Mouse (Mus musculus) intestine, postnatal 0 days (tissue): Measurements from ENCODE around the gene Esm1. TPM values are rescaled to one million over a fixed set of nuclear protein-coding genes. Genes with fewer than 3 reads are reported as not detected.

Experiments used
- ATAC-seq: fragments of 200-750 bp; cut with Nextera tagmentation; 2 replicates; pipeline ENCODE4 v1.8.0; 2017; ENCODE audit warnings: mild to moderate bottlenecking, moderate TSS enrichment, moderate library complexity
- H3K27ac ChIP-seq: fragments of 300-500 bp; sonication (generic); 2 replicates; pipeline ENCODE4 v1.5.1; 2014; ENCODE audit warnings: mild to moderate bottlenecking, low read depth, low read length, moderate library complexity
- H3K27me3 ChIP-seq: fragments of 300-500 bp; sonication (generic); replicated peaks from 2 replicates; pipeline ENCODE4 v1.6.1; 2014; ENCODE audit warnings: low read length, mixed read lengths; ENCODE audit not compliant: control insufficient read depth, insufficient read depth
- H3K36me3 ChIP-seq: fragments of 300-500 bp; sonication (generic); 2 replicates; pipeline ENCODE4 v1.6.1; 2014; ENCODE audit warnings: mild to moderate bottlenecking, moderate library complexity; ENCODE audit not compliant: control insufficient read depth, insufficient read depth
- H3K4me1 ChIP-seq: fragments of 300-500 bp; sonication (generic); replicated peaks from 2 replicates; pipeline ENCODE4 v1.6.1; 2014; ENCODE audit warnings: antibody characterized with exemption, low read length, mixed read lengths; ENCODE audit not compliant: control insufficient read depth, insufficient read depth
- H3K4me2 ChIP-seq: fragments of 300-500 bp; sonication (generic); replicated peaks from 2 replicates; pipeline ENCODE4 v1.6.1; 2014; ENCODE audit warnings: low read depth, mild to moderate bottlenecking, moderate library complexity
- H3K4me3 ChIP-seq: fragments of 300-500 bp; sonication (generic); 2 replicates; pipeline ENCODE4 v1.5.1; 2014; ENCODE audit warnings: low read depth, low read length
- H3K9ac ChIP-seq: fragments of 300-500 bp; sonication (generic); 2 replicates; pipeline ENCODE4 v1.6.1; 2014; ENCODE audit warnings: mild to moderate bottlenecking, low read depth, low read length
- H3K9me3 ChIP-seq: fragments of 300-500 bp; sonication (generic); 2 replicates; pipeline ENCODE4 v1.6.1; 2016; ENCODE audit warnings: mixed run types; ENCODE audit not compliant: control insufficient read depth
- CTCF ChIP-seq: sonication (generic); IDR thresholded peaks from 2 replicates; pipeline ENCODE4 v1.5.1; 2016; ENCODE audit warnings: low read depth, mild to moderate bottlenecking, control low read depth, antibody characterized with exemption, moderate library complexity
- WGBS: fragments of 180-500 bp; shearing (Covaris S2); extraction: QIAGEN DNeasy Blood & Tissue Kit; methylation state at CpG from one replicate; pipeline ENCODE4 v1.1.7; 2014; 5-methylcytosine and 5-hydroxymethylcytosine counted together
- polyA plus RNA-seq: library from polyadenylated mRNA; unstranded; fragments of >200 nt; fragmentation: Nextera tagmentation; extraction: Ambion mirVana; gene quantifications from 2 replicates; pipeline ENCODE4 v1.2.1, GENCODE M21; 2015

Gene Esm1
- polyA plus RNA-seq, 1 experiment from 2014 or later: 3.4 TPM

DNA sequence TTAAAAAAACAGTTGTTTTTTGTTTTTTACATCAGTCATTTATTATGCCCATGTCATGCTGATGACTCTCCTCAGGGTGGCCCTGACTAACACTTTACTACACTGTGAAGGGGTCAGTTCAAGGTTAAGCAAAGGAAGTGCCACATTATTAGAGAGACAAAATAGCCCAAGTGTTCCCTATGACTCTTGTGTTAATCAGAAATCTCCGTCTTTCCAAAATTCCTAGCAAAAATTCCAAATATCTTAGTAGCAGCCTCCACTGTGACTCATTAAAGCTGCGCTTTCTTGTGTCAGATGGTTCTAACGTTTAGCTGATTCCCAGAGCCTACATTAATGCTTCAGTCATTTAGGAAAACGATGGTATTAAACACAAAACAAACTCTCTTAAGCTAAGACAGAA lies 7.3 kb upstream of the Esm1 start:
- no peak for ATAC-seq
- no peak overlapping the region for H3K9ac ChIP-seq
- no peaks in the 10 kb centered on the region for H3K9me3 ChIP-seq
- H3K4me1 ChIP-seq: no peaks in the 10 kb centered on the region
- H3K36me3 ChIP-seq: no peaks in the 10 kb centered on the region
- H3K27me3 ChIP-seq: no peaks in the 10 kb centered on the region
- no peak overlapping the region for H3K4me3 ChIP-seq
- no peak overlapping the region for H3K27ac ChIP-seq
- no peak overlapping the region for H3K4me2 ChIP-seq
- no peak for TF ChIP-seq CTCF
- 65% methylated on average over 4 of the region's 4 CpGs for WGBS

DNA sequence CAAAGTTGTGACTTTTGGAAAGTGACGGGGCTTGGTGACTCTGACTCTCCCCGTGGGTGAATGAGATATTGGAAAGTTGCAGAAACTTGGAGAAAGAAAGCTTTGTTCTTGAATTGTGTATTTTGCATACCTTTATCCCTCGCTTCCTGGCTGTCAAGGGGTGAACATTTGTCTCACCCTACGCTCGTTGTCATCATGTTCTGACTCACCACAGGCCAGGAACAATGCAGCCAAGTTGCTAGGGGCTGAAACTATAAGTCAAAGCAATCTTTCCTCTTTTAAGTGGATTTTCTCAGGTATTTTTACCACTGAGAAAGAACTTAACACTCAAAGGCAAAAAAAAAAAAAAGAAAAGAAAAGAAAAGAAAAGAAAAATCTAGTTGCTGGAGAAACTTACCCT lies 6.3 kb upstream of the Esm1 start:
- Histone ChIP-seq H3K27ac (no peak overlapping the region), H3K9me3 (no peaks in the 10 kb centered on the region), H3K36me3 (no peaks in the 10 kb centered on the region), H3K4me2 (no peak overlapping the region), H3K4me1 (no peaks in the 10 kb centered on the region), H3K27me3 (no peaks in the 10 kb centered on the region), H3K4me3 (no peak overlapping the region), H3K9ac (no peak overlapping the region)
- WGBS: 65% methylated on average over 5 of the region's 5 CpGs
- no peak for ATAC-seq
- no peak for TF ChIP-seq CTCF

DNA sequence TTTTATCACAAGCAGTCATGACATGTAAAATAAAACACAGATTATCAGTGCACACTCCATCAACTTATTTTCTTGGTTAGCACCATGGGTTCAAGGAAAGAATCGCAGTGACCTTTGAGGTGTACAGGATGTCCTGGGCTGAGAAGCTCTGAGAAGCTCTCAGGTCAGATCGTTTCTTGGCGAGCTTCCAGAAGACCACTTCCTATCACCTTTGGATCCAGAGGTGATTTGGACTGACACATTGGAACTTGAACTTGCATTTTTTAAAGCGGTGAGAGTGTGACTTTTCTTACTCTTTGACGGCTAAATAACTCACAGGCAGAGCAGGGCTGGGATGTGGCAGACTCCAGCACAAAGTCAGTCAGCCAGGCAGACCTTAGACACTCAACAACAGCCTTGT lies 4.1 kb upstream of the Esm1 start:
- H3K27ac ChIP-seq: no peak overlapping the region
- no peaks in the 10 kb centered on the region for H3K4me1 ChIP-seq
- TF ChIP-seq CTCF: no peak
- no peaks in the 10 kb centered on the region for H3K9me3 ChIP-seq
- no peaks in the 10 kb centered on the region for H3K27me3 ChIP-seq
- no peak overlapping the region for H3K9ac ChIP-seq
- 84% methylated on average over 5 of the region's 5 CpGs for WGBS
- H3K4me2 ChIP-seq: no peak overlapping the region
- H3K4me3 ChIP-seq: no peak overlapping the region
- no peak for ATAC-seq
- no peaks in the 10 kb centered on the region for H3K36me3 ChIP-seq

DNA sequence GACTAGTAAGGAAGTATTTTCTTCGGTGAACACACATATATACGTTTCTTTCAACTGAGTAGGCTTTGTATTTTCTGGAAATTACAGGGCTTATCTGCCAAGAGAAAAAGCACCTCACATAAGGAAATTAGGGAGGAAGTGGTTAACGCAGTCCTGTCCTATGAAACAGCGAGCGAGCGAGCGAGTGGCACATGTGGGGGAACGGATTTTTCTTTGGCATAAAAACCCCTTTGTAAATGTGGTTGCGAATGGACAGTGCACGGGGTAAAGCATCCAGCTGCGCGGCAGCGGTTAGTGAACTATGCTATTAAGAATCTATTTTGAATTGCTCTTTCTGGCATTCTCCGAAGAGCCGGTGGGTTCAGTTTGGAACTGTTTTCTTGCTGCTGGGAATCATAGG lies 1.9 kb downstream of the Esm1 start:
- TF ChIP-seq CTCF: no peak
- WGBS: 70% methylated on average over 15 of the region's 15 CpGs

DNA sequence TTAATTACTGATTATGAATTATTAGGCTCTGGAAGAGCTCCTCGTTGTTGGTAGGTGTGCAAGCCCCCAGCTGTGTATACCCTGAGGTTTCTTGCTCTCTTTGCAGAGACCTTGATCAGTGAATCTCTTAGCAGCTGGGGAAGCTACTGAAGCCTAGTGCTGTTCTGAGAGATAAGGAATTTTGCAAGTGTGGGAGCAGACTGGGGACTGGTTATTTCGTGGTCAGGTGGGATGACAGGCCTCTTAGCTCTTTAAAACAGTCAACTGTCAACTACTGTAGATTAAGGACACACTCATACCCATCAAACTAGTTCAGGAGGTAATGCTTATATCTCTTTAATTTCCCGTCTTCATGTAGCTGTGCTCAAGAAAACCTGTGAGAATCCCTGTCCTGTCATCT lies 2.9 kb downstream of the Esm1 start:
- Histone ChIP-seq H3K9ac (no peak overlapping the region), H3K4me2 (no peak overlapping the region), H3K4me1 (no peaks in the 10 kb centered on the region), H3K27me3 (no peaks in the 10 kb centered on the region), H3K9me3 (no peaks in the 10 kb centered on the region), H3K4me3 (no peak overlapping the region), H3K27ac (no peak overlapping the region), H3K36me3 (no peaks in the 10 kb centered on the region)
- WGBS: 52% methylated on average over 3 of the region's 3 CpGs
- ATAC-seq: no peak
- TF ChIP-seq CTCF: no peak

More for the DNA sequence above, 1.9 kb downstream of the Esm1 start:
- H3K4me3 ChIP-seq: no peak overlapping the region
- H3K9me3 ChIP-seq: no peaks in the 10 kb centered on the region
- H3K36me3 ChIP-seq: no peaks in the 10 kb centered on the region
- no peaks in the 10 kb centered on the region for H3K27me3 ChIP-seq
- H3K9ac ChIP-seq: no peak overlapping the region
- no peaks in the 10 kb centered on the region for H3K4me1 ChIP-seq
- no peak overlapping the region for H3K4me2 ChIP-seq
- no peak for ATAC-seq
- H3K27ac ChIP-seq: no peak overlapping the region

DNA sequence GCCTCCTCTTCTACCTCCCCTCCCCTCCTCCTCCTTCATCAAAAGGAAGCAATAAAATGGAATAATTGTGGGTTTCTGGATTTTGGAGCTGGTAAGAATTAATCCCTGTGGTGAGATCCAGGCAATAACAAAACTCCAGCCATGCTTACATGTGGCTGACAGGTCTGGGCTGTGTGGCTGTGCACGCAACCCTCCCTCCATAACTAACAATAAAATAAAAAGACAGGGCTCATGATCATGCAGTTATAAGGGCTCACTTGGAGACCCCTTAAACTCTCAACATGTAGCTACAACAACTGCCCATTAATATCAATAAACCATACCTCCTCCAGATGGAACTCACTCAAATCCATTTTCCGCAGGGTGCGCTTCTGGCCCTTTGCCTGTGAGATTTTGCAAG lies 4.4 kb downstream of the Esm1 start:
- no peak for TF ChIP-seq CTCF
- no peaks in the 10 kb centered on the region for H3K36me3 ChIP-seq
- 97% methylated on average over 3 of the region's 3 CpGs for WGBS

DNA sequence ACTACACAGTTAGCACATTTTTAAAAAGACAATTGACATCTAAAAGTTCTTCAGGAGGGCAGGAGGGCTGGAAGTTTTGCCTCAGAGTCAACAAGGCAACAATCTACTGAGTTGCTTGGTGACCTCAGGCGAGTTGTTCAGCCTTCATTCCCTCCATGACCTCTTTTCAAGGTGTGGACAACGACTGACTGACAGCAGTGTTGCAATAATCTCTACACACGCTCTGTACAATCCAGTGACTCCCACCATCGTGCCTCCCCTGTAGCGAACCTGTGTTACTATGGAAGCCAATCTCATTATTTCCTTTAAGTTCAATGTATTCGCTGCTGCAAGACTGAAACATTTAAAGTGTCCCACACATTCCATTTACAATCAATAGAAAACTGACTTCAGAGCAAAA lies 12.4 kb downstream of the Esm1 start:
- Histone ChIP-seq H3K4me1 (no peaks in the 10 kb centered on the region), H3K27me3 (no peaks in the 10 kb centered on the region), H3K9me3 (no peaks in the 10 kb centered on the region), H3K36me3 (no peaks in the 10 kb centered on the region), H3K9ac (no peak overlapping the region), H3K27ac (no peak overlapping the region), H3K4me2 (no peak overlapping the region), H3K4me3 (no peak overlapping the region)
- ATAC-seq: no peak
- no peak for TF ChIP-seq CTCF
- 64% methylated on average over 6 of the region's 6 CpGs for WGBS

More for the DNA sequence above, 4.4 kb downstream of the Esm1 start:
- Histone ChIP-seq H3K27ac (no peak overlapping the region), H3K4me1 (no peaks in the 10 kb centered on the region), H3K9me3 (no peaks in the 10 kb centered on the region), H3K4me3 (no peak overlapping the region), H3K4me2 (no peak overlapping the region), H3K27me3 (no peaks in the 10 kb centered on the region), H3K9ac (no peak overlapping the region)
- ATAC-seq: no peak
